Mouse (Mus musculus): ENCODE data around the gene Slc11a1. TPM values are rescaled to one million over a fixed set of nuclear protein-coding genes. Genes with fewer than 3 reads are reported as not detected.
A peak's percentile ranks its signal among the peaks of the same experiment; 100 is the strongest.

The Slc11a1 gene
- total and polyA plus RNA-seq, 2 experiments from 2014 or later = 3.3 to 10.7 TPM

DNA sequence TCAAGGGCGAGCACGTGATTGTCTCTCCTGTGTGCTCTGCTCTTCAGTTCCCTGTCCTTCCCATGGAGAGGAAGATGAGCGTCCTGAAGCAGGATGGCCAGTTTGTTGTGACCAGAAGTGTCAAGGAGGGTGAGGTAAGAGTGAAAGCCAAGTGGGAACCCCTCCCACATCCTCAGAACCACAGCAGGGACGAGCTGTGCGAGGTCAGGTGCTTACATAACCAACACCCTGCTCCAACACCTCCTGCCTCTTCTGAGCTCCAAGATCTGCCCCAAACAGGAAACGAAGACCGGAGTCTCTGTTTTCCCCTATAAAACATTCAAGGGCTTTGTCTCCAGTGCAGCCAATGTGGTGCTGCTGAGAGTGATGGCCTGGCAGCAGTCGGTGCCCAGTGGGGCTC lies 10.7 kb upstream of the Slc11a1 start:
- Histone ChIP-seq H3K9me3 (ENCODE audit: low read length) (no peaks in the 10 kb centered on the region), H3K9ac (no peak overlapping the region), H3K27me3 (ENCODE audit: insufficient read depth, low read length) (no peaks in the 10 kb centered on the region), H3K27ac (ENCODE audit: low read depth, low read length) (no peak overlapping the region), H3K4me1 (ENCODE audit: insufficient read depth) (no peaks in the 10 kb centered on the region), H3K36me3 (ENCODE audit: insufficient read depth) (no peaks in the 10 kb centered on the region), H3K4me3 (ENCODE audit: low read depth, low read length) (no peak overlapping the region), H3K4me2 (ENCODE audit: low read depth) (no peak overlapping the region)
- WGBS = 84% methylated on average over 8 of the region's 8 CpGs
- no peak for TF ChIP-seq CTCF (IDR thresholded peaks at IDR 0.05; ENCODE audit: low read depth)
- DNase-seq = no peak
- ATAC-seq = no peak

DNA sequence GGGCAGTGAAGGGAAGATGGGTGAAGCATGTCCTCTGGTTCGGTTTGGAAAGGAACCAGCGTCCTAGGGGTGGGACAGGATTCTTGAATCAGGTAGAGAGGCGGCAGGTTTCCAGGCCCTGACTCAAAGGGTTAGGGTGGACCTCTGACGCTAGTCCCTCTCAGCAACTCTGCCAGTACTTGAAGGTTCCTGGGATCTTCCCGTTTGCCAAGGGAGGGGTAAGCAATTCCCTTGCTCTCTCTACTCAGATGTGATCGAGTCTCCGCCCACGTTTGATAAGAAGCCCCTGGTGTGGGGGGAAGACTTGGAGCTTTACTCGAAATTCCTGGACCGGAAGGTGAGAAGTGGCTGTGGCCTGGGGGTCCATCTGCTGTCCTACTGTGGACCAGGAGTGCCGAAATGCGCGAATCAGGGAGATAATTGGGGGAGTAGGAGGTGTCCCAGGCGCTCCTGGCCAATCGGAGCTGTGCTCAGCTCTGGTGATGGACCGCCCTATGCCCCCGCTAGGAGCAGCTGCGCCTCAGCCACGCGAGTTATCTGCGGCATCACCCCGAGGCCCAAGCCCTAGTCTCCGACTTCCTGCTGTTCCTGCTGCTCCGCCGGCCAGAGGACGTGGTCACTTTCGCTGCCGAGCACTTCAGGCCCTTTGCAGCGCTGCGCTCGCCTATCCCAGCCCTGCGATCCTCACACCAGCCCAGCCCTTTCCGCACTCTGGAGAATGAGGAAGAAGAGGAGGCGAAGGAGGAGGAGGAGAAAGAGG lies 6.9 kb upstream of the Slc11a1 start:
- H3K27ac ChIP-seq (ENCODE audit: low read depth, low read length) = no peak overlapping the region
- peak overlapping the region; percentile 20 for H3K4me3 ChIP-seq (ENCODE audit: low read depth, low read length)
- no peak overlapping the region for H3K9ac ChIP-seq
- H3K27me3 ChIP-seq (ENCODE audit: insufficient read depth, low read length) = no peaks in the 10 kb centered on the region
- H3K4me2 ChIP-seq (ENCODE audit: low read depth) = peak overlapping the region; percentile 47
- DNase-seq (peak; percentile 33), ATAC-seq (peak; percentile 90)
- TF ChIP-seq CTCF (IDR thresholded peaks at IDR 0.05; ENCODE audit: low read depth) = no peak; the same call in 1 of the 2 replicates
- H3K9me3 ChIP-seq (ENCODE audit: low read length) = no peaks in the 10 kb centered on the region
- WGBS = 29% methylated on average over 34 of the region's 34 CpGs
- H3K4me1 ChIP-seq (ENCODE audit: insufficient read depth) = no peaks in the 10 kb centered on the region
- no peaks in the 10 kb centered on the region for H3K36me3 ChIP-seq (ENCODE audit: insufficient read depth)

DNA sequence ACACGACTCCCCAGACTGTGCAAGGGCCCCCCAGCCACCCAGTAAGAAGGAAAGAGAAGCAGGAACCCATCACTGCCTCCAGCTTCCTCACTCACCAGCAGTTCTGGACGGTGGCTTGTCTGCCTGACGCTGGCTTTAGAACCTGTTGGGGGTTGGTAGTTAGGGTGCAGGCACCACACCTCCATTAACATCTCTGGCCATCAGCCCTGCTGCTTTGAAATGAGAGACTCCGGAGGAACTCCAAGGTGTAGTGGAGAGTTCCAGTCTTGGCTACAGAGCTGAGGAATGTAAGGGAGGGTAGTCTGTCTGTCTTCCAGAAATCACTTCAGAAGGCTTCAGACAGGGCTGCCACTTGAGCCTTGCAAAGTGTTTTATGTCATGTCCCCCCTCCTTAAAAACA lies 5.0 kb upstream of the Slc11a1 start:
- no peak for ATAC-seq
- Histone ChIP-seq H3K9ac (no peak overlapping the region), H3K9me3 (ENCODE audit: low read length) (no peaks in the 10 kb centered on the region), H3K27ac (ENCODE audit: low read depth, low read length) (no peak overlapping the region), H3K4me2 (ENCODE audit: low read depth) (no peak overlapping the region), H3K4me1 (ENCODE audit: insufficient read depth) (no peaks in the 10 kb centered on the region), H3K4me3 (ENCODE audit: low read depth, low read length) (no peak overlapping the region), H3K27me3 (ENCODE audit: insufficient read depth, low read length) (no peaks in the 10 kb centered on the region), H3K36me3 (ENCODE audit: insufficient read depth) (no peaks in the 10 kb centered on the region)
- WGBS = 54% methylated on average over 4 of the region's 4 CpGs
- no peak for TF ChIP-seq CTCF (IDR thresholded peaks at IDR 0.05; ENCODE audit: low read depth)
- no peak for DNase-seq

DNA sequence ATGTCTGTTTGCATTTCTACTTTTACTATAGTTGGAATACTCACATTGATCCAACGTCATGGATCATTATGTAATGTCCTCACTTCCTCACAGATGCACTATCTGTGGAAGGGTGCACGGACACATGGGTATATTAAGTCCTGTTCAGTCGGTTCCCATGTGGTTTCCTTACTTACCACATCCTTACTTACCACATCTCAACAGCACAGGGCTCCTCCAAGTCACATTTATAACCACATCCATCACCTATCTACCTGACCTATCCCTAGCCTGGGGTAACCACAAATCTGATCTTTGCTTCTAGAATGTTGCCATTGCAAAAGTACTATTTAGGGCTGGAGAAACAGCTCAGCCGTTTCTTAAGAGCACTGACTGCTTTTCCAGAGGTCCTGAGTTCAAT lies 1.6 kb upstream of the Slc11a1 start:
- H3K27me3 ChIP-seq (ENCODE audit: insufficient read depth, low read length) = no peaks in the 10 kb centered on the region
- H3K4me3 ChIP-seq (ENCODE audit: low read depth, low read length) = no peak overlapping the region
- no peaks in the 10 kb centered on the region for H3K36me3 ChIP-seq (ENCODE audit: insufficient read depth)
- 79% methylated on average over 4 of the region's 4 CpGs for WGBS
- H3K4me2 ChIP-seq (ENCODE audit: low read depth) = no peak overlapping the region
- no peak for ATAC-seq
- no peak for TF ChIP-seq CTCF (IDR thresholded peaks at IDR 0.05; ENCODE audit: low read depth)
- no peak for DNase-seq
- no peak overlapping the region for H3K27ac ChIP-seq (ENCODE audit: low read depth, low read length)
- no peaks in the 10 kb centered on the region for H3K4me1 ChIP-seq (ENCODE audit: insufficient read depth)
- no peak overlapping the region for H3K9ac ChIP-seq
- no peaks in the 10 kb centered on the region for H3K9me3 ChIP-seq (ENCODE audit: low read length)

DNA sequence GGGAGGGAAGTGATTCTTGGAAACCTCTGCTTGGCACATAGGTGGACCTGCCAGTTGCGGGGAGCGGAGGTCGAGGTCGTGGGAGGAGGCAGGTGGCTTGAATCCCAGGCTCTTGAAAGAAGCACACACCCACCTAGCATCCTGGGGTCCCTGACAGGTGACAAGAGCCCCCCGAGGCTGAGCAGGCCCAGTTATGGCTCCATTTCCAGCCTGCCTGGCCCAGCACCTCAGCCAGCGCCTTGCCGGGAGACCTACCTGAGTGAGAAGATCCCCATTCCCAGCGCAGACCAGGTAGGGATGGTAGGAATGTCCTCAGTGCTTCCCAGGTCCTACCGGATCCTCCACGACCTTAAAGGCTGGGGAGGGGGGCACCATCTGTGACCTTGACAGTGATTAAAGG lies 566 bp downstream of the Slc11a1 start:
- Histone ChIP-seq H3K9me3 (ENCODE audit: low read length) (no peaks in the 10 kb centered on the region), H3K27ac (ENCODE audit: low read depth, low read length) (no peak overlapping the region), H3K9ac (no peak overlapping the region), H3K4me3 (ENCODE audit: low read depth, low read length) (no peak overlapping the region), H3K27me3 (ENCODE audit: insufficient read depth, low read length) (no peaks in the 10 kb centered on the region), H3K4me2 (ENCODE audit: low read depth) (no peak overlapping the region), H3K36me3 (ENCODE audit: insufficient read depth) (no peaks in the 10 kb centered on the region), H3K4me1 (ENCODE audit: insufficient read depth) (no peaks in the 10 kb centered on the region)
- WGBS = 78% methylated on average over 10 of the region's 10 CpGs
- DNase-seq (no peak), ATAC-seq (no peak)
- TF ChIP-seq CTCF (IDR thresholded peaks at IDR 0.05; ENCODE audit: low read depth) = no peak

DNA sequence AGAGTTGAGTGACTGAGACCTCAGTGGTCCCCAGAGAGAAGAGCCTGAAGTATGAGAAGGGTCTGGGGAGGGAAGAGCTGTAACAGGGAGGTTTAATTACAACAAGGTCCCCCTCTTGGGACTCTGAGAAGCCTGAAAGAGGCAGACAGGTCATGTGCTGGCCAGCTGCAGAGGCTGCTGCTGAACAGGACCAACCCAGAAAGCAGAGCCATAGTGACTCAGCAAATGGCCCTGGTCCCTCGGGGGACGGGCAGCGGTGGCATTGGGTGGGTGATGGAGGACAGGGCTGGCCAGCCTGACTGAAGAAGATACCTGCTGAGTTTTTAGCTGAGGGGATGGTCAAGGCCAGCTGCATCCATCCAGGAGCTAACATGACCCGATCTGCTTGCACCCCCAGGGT lies 1.4 kb downstream of the Slc11a1 start:
- WGBS = 88% methylated on average over 4 of the region's 4 CpGs

DNA sequence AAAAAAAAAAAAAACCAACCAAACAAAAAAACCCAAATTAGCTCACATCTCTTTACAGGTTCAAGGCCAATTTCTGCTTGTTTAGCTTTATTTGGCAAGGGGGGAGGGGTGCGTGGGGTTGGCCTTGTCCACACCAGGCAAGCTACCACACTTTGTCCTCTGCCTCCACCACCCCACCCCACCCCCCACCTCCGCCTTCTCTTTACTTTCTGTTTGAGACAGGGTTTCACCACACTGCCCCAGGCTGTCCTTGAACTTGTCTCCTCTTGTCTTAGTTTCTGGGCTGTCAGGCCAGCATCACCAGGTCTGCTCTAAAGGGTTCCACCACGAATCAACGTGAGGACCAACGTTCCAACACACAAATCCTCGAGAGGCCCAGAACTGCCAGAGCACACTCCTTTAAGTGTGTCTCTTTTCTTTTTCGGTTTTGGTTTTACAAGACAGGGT lies 4.1 kb downstream of the Slc11a1 start:
- WGBS = 83% methylated on average over 7 of the region's 7 CpGs
- no peak for TF ChIP-seq CTCF (IDR thresholded peaks at IDR 0.05; ENCODE audit: low read depth)
- no peak overlapping the region for H3K4me2 ChIP-seq (ENCODE audit: low read depth)
- H3K27me3 ChIP-seq (ENCODE audit: insufficient read depth, low read length) = no peaks in the 10 kb centered on the region
- H3K36me3 ChIP-seq (ENCODE audit: insufficient read depth) = no peaks in the 10 kb centered on the region
- no peaks in the 10 kb centered on the region for H3K9me3 ChIP-seq (ENCODE audit: low read length)
- H3K4me3 ChIP-seq (ENCODE audit: low read depth, low read length) = no peak overlapping the region
- H3K27ac ChIP-seq (ENCODE audit: low read depth, low read length) = no peak overlapping the region
- DNase-seq = no peak
- no peaks in the 10 kb centered on the region for H3K4me1 ChIP-seq (ENCODE audit: insufficient read depth)
- no peak for ATAC-seq
- no peak overlapping the region for H3K9ac ChIP-seq

More for the DNA sequence above, 1.4 kb downstream of the Slc11a1 start:
- Histone ChIP-seq H3K4me2 (ENCODE audit: low read depth) (no peak overlapping the region), H3K4me1 (ENCODE audit: insufficient read depth) (no peaks in the 10 kb centered on the region), H3K9ac (no peak overlapping the region), H3K9me3 (ENCODE audit: low read length) (no peaks in the 10 kb centered on the region), H3K27me3 (ENCODE audit: insufficient read depth, low read length) (no peaks in the 10 kb centered on the region), H3K36me3 (ENCODE audit: insufficient read depth) (no peaks in the 10 kb centered on the region), H3K27ac (ENCODE audit: low read depth, low read length) (no peak overlapping the region), H3K4me3 (ENCODE audit: low read depth, low read length) (no peak overlapping the region)
- TF ChIP-seq CTCF (IDR thresholded peaks at IDR 0.05; ENCODE audit: low read depth) = no peak
- no peak for ATAC-seq
- DNase-seq = no peak

All from forebrain, postnatal 0 days (tissue).